Mouse (Mus musculus) thymus, adult 2 months (tissue): ENCODE measurements around the gene Zkscan17.

Experiments used
- CTCF ChIP-seq: fragments of 200-500 bp; IDR thresholded peaks from 2 replicates; pipeline ENCODE4 v1.5.1; 2012; ENCODE audit warnings: mild to moderate bottlenecking, control low read depth, low read length, moderate library complexity, borderline replicate concordance; ENCODE audit not compliant: control insufficient read depth, poor library complexity, insufficient read depth; ENCODE audit errors: extremely low read depth
- POLR2A ChIP-seq: fragments of 200-500 bp; IDR thresholded peaks from 2 replicates; pipeline ENCODE4 v1.6.1; 2012; ENCODE audit warnings: mild to moderate bottlenecking, low read length, control low read depth, moderate library complexity; ENCODE audit not compliant: control insufficient read depth, poor library complexity, insufficient read depth; ENCODE audit errors: extremely low read depth

DNA sequence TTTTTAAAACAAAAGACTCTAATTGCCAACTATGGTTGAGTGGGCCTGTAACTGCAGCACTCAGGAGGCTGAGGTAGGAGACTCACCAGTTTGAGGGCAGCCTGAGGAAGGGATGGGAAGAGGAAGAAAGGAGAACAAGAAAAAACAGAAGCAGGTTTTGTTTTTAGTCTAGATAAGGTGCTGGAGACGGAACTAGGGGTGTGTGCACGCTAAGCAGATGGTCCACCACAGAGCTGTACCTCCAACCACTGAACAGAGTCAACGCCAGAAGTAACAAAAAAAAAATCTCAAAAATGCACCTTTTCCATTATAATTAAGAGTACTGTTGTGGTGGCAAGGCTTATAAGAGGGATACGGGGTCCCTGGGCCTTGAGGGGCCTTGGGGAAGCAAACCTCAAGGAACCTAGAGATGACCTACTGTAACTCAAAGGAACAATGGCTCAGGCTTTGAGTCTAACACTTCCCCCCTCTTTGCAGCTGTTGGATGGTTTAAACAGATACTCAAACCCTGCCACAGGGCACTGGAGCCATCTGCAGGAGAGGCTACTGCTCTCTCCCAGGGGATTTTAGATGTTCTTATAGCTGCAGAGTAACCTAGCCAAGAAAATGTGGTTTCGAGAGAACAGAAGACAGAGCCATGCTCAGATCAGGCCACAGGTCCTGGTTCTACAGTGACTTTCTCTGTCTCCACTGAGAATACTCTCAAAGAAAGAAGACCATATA lies 24.4 kb downstream of the Zkscan17 start:
- TF ChIP-seq POLR2A (no peak), CTCF (no peak)
